ENCODE assay signal across 8 mouse cellular contexts in genomic region chr11:3451701-3452163, GRCm38 (mm10). TPM values are rescaled to one million over a fixed set of nuclear protein-coding genes. Genes with fewer than 3 reads are reported as not detected.
A peak's percentile ranks its signal among the peaks of the same experiment; 100 is the strongest.
DNase-seq lines count a peak whose midpoint lies in the region; ATAC-seq and TF ChIP-seq lines count a peak whose summit lies in the region.

No protein-coding gene starts in this region.

- TF ChIP-seq POLR2A in liver, adult 2 months (IDR thresholded peaks at IDR 0.05; ENCODE audit: extremely low read depth, insufficient read depth, low read length), result no peak

- H3K9me3 ChIP-seq in kidney, embryonic 15.5 days (replicated peaks), result no peaks in the 10 kb centered on the region
- no peaks in the 10 kb centered on the region for H3K9me3 ChIP-seq in ES-E14 (ENCODE audit: control insufficient read depth, insufficient read depth, low read depth, low read length)
- H3K9me3 ChIP-seq in midbrain, embryonic 16.5 days (replicated peaks; ENCODE audit: control insufficient read depth, low read length, poor library complexity, severe bottlenecking), result no peaks in the 10 kb centered on the region

- peak overlapping the region; percentile 68 for H3K4me3 ChIP-seq in kidney, embryonic 15.5 days (replicated peaks)
- peak overlapping the region; percentile 74 to 81 for H3K4me3 ChIP-seq in ES-E14 (ENCODE audit: insufficient read depth in 1 of 2, low read depth in 1 of 2, low read length in 2 of 2, poor library complexity in 1 of 2, severe bottlenecking in 1 of 2)
- peak overlapping the region; percentile 76 for H3K4me3 ChIP-seq in liver, adult 2 months (ENCODE audit: insufficient read depth, low read depth, low read length)
- peak overlapping the region; percentile 98 for H3K4me3 ChIP-seq in midbrain, embryonic 16.5 days (ENCODE audit: low read depth, low read length)

- no peak for DNase-seq in kidney, adult 9 months
- no peak for DNase-seq in ES-E14 (ENCODE audit: low read depth, low spot score)
- peak; percentile 52 for DNase-seq in embryo, embryonic 10 days (ENCODE audit: low spot score)
- DNase-seq in heart, postnatal 4 days, result peak; percentile 55
- peak; percentile 76 for DNase-seq in liver, adult 2 months (ENCODE audit: extremely low read depth, low read depth, low spot score)
- DNase-seq in urinary bladder, postnatal 10 days (ENCODE audit: low spot score), result no peak

- 0 out of 2 replicates have a peak, but pooled peaks have one; percentile 3 for TF ChIP-seq CTCF in liver, adult 2 months (IDR thresholded peaks at IDR 0.05; ENCODE audit: low read depth, low read length)

- in situ Hi-C loops in ES-E14 (cut with MboI; ENCODE audit: low sequenced_read_pairs in 2 of 2, unreplicated experiment in 2 of 2), result no loop called here

- H3K27ac ChIP-seq in kidney, embryonic 15.5 days, result peak overlapping the region; percentile 90
- H3K27ac ChIP-seq in ES-E14 (ENCODE audit: insufficient read depth, low read depth, low read length, poor library complexity, severe bottlenecking), result peak overlapping the region; percentile 50
- peak overlapping the region; percentile 92 for H3K27ac ChIP-seq in liver, adult 2 months (replicated peaks; ENCODE audit: insufficient read depth, low read depth, low read length)
- H3K27ac ChIP-seq in midbrain, embryonic 16.5 days (ENCODE audit: low read length), result peak overlapping the region; percentile 86

- H3K27me3 ChIP-seq in kidney, embryonic 15.5 days, result no peaks in the 10 kb centered on the region
- H3K27me3 ChIP-seq in liver, adult 2 months (ENCODE audit: control insufficient read depth, insufficient read depth, low read length), result no peaks in the 10 kb centered on the region
- H3K27me3 ChIP-seq in midbrain, embryonic 16.5 days (ENCODE audit: control insufficient read depth, insufficient read depth, low read depth, low read length), result no peaks in the 10 kb centered on the region

- peak overlapping the region; percentile 71 for H3K9ac ChIP-seq in kidney, embryonic 15.5 days
- peak overlapping the region; percentile 74 for H3K9ac ChIP-seq in ES-E14 (ENCODE audit: insufficient read depth, low read depth, low read length, poor library complexity, severe bottlenecking)
- peak overlapping the region; percentile 86 for H3K9ac ChIP-seq in liver, adult 2 months (ENCODE audit: low read depth, low read length)
- H3K9ac ChIP-seq in midbrain, embryonic 16.5 days (ENCODE audit: low read depth, low read length), result peak overlapping the region; percentile 92

- peak overlapping the region; percentile 71 for H3K4me2 ChIP-seq in kidney, embryonic 15.5 days
- peak overlapping the region; percentile 89 for H3K4me2 ChIP-seq in midbrain, embryonic 16.5 days (ENCODE audit: low read length)

- WGBS in kidney, embryonic 15.5 days, result under 1% methylated on average over 20 of the region's 20 CpGs
- under 1% methylated on average over 20 of the region's 20 CpGs for WGBS in liver, adult 2 months
- WGBS in midbrain, embryonic 16.5 days, result under 1% methylated on average over 20 of the region's 20 CpGs

- H3K79me2 ChIP-seq in liver, adult 2 months (ENCODE audit: control insufficient read depth, insufficient read depth, low read length), result peaks cover 26% of the 10 kb centered on the region; the same call in 1 of the 2 replicates

- H3K36me3 ChIP-seq in kidney, embryonic 15.5 days, result peaks cover 19% of the 10 kb centered on the region
- H3K36me3 ChIP-seq in ES-E14 (ENCODE audit: control insufficient read depth, insufficient read depth, low read length, poor library complexity, severe bottlenecking), result no peaks in the 10 kb centered on the region
- H3K36me3 ChIP-seq in liver, adult 2 months (ENCODE audit: control insufficient read depth, insufficient read depth, low read length), result no peaks in the 10 kb centered on the region
- H3K36me3 ChIP-seq in midbrain, embryonic 16.5 days (ENCODE audit: control insufficient read depth, insufficient read depth, low read length), result no peaks in the 10 kb centered on the region

- no peak; the same call in none of the 2 replicates for ATAC-seq in kidney, embryonic 15.5 days (replicated peaks; ENCODE audit: low FRiP score)
- peak; percentile 40 for ATAC-seq in midbrain, embryonic 16.5 days

- H3K4me1 ChIP-seq in kidney, embryonic 15.5 days, result peaks cover 25% of the 10 kb centered on the region
- peaks cover 0 to 4% of the 10 kb centered on the region in 2 experiments; a peak in 2 of 4 replicates for H3K4me1 ChIP-seq in ES-E14 (ENCODE audit: control insufficient read depth in 2 of 2, insufficient read depth in 2 of 2, low read length in 2 of 2, poor library complexity in 1 of 2)
- peaks cover 12% of the 10 kb centered on the region for H3K4me1 ChIP-seq in liver, adult 2 months (ENCODE audit: control insufficient read depth, insufficient read depth, low read length)
- H3K4me1 ChIP-seq in midbrain, embryonic 16.5 days (ENCODE audit: control insufficient read depth, insufficient read depth, low read length), result peaks cover 20% of the 10 kb centered on the region

TF ChIP-seq in ES-E14, 5 proteins besides CTCF, POLR2A, EP300 and RAD21:
- TF ChIP-seq MAFK (IDR thresholded peaks at IDR 0.05; ENCODE audit: insufficient read depth, low read depth, low read length) (no peak), ZC3H11A (IDR thresholded peaks at IDR 0.05; ENCODE audit: borderline replicate concordance, low read depth, low read length) (no peak), ZNF384 (IDR thresholded peaks at IDR 0.05; ENCODE audit: low read depth, low read length) (no peak), HCFC1 (IDR thresholded peaks at IDR 0.05; ENCODE audit: borderline replicate concordance, insufficient read depth, low read length) (no peak), CHD2 (IDR thresholded peaks at IDR 0.05; ENCODE audit: low read depth, low read length) (no peak)

RNA-seq across cellular contexts. Expression of gene Rnf185, which starts 0.4 kb away (rescaled TPM):
- 35.5 and 37.0 TPM in 2 replicates for polyA plus RNA-seq in kidney, embryonic 15.5 days (2015; fragmentation: Nextera tagmentation; extraction: Ambion mirVana)
- total RNA-seq in ES-E14 (2012; rRNA removed), result 9.3 and 15.5 TPM in 2 replicates
- total RNA-seq in heart, postnatal 4 days (2021), result 10 to 100 TPM; 26.7 to 28.9 TPM
- total RNA-seq in liver, adult 2 months (2014; rRNA removed), result 11.2 and 14.8 TPM in 2 replicates
- 28.7 and 33.3 TPM in 2 replicates for polyA plus RNA-seq in liver, adult 2 months (2012; rRNA removed)
- 45.3 and 46.2 TPM in 2 replicates for polyA plus RNA-seq in midbrain, embryonic 16.5 days (2015; fragmentation: Nextera tagmentation; extraction: Ambion mirVana)

RNA-seq across cellular contexts. Expression of gene Pla2g3, which starts 36.4 kb away (rescaled TPM):
- 0.44 and 0.60 TPM in 2 replicates for polyA plus RNA-seq in kidney, embryonic 15.5 days (2015; fragmentation: Nextera tagmentation; extraction: Ambion mirVana)
- total RNA-seq in ES-E14 (2012; rRNA removed), result 0.16 TPM in 1 of 2 replicates, not detected in the other
- under 1 TPM; 0.11 to 0.24 TPM for total RNA-seq in heart, postnatal 4 days (2021)
- total RNA-seq in liver, adult 2 months (2014; rRNA removed), result not detected in 2 replicates
- 0.06 TPM in 1 of 2 replicates, not detected in the other for polyA plus RNA-seq in liver, adult 2 months (2012; rRNA removed)
- 1.7 and 3.9 TPM in 2 replicates for polyA plus RNA-seq in midbrain, embryonic 16.5 days (2015; fragmentation: Nextera tagmentation; extraction: Ambion mirVana)

RNA-seq across cellular contexts. Expression of gene Limk2, which starts 42.7 kb away (rescaled TPM):
- 40.5 and 46.0 TPM in 2 replicates for polyA plus RNA-seq in kidney, embryonic 15.5 days (2015; fragmentation: Nextera tagmentation; extraction: Ambion mirVana)
- 80.5 and 93.3 TPM in 2 replicates for total RNA-seq in ES-E14 (2012; rRNA removed)
- total RNA-seq in heart, postnatal 4 days (2021), result 10 to 100 TPM; 31.8 to 34.4 TPM
- total RNA-seq in liver, adult 2 months (2014; rRNA removed), result 7.2 TPM in 2 replicates
- 6.1 and 9.1 TPM in 2 replicates for polyA plus RNA-seq in liver, adult 2 months (2012; rRNA removed)
- 185 and 187 TPM in 2 replicates for polyA plus RNA-seq in midbrain, embryonic 16.5 days (2015; fragmentation: Nextera tagmentation; extraction: Ambion mirVana)

RNA-seq across cellular contexts. Expression of gene Inpp5j, which starts 52.9 kb away (rescaled TPM):
- 1.4 and 2.0 TPM in 2 replicates for polyA plus RNA-seq in kidney, embryonic 15.5 days (2015; fragmentation: Nextera tagmentation; extraction: Ambion mirVana)
- 0.09 TPM in 1 of 2 replicates, not detected in the other for total RNA-seq in ES-E14 (2012; rRNA removed)
- 10 to 100 TPM; 17.2 to 21.1 TPM for total RNA-seq in heart, postnatal 4 days (2021)
- not detected in 2 replicates for total RNA-seq in liver, adult 2 months (2014; rRNA removed)
- 0.05 and 0.07 TPM in 2 replicates for polyA plus RNA-seq in liver, adult 2 months (2012; rRNA removed)
- 8.3 and 10.3 TPM in 2 replicates for polyA plus RNA-seq in midbrain, embryonic 16.5 days (2015; fragmentation: Nextera tagmentation; extraction: Ambion mirVana)

Comparison
In these comparisons a context has a peak if more than half of its experiments do, and no peak if none do; other contexts are left out.
1. DNase-seq: peak in embryo, embryonic 10 days (single experiment), heart, postnatal 4 days (single experiment) and liver, adult 2 months (single experiment); none in kidney, adult 9 months (single experiment), ES-E14 (single experiment) and urinary bladder, postnatal 10 days (single experiment).
2. Peak in every context shown above with its lines, with median percentiles within 50 percentile points of each other: H3K27ac ChIP-seq, H3K4me3 ChIP-seq and H3K9ac ChIP-seq.